Mouse (Mus musculus): Measurements from ENCODE around the gene Cbln1.

- TF ChIP-seq CTCF (IDR thresholded peaks at IDR 0.05; ENCODE audit: borderline replicate concordance, insufficient read depth, low read length) (no peak), POLR2A (IDR thresholded peaks at IDR 0.05; ENCODE audit: low read depth, low read length) (no peak)
These were observed 37.8 kb downstream of the Cbln1 start for GRCm38 (mm10) chr8:87434592-87434991.

Data from embryonic fibroblast, embryonic 13.5 days (primary cell).